Mouse (Mus musculus) stomach, postnatal 0 days (tissue): ENCODE measurements around the gene Tekt5. TPM values are rescaled to one million over a fixed set of nuclear protein-coding genes. Genes with fewer than 3 reads are reported as not detected.

Experiments used
- ATAC-seq: fragments of 200-750 bp; cut with Nextera tagmentation; 2 replicates; pipeline ENCODE4 v1.8.0; 2017; ENCODE audit not compliant: low FRiP score, low TSS enrichment
- DNase-seq: peaks from one replicate; pipeline ENCODE4 v3.0.0-alpha.2; 2016; ENCODE audit warnings: low spot score
- H3K27ac ChIP-seq: fragments of 300-500 bp; sonication (generic); replicated peaks from 2 replicates; pipeline ENCODE4 v1.5.1; 2014; ENCODE audit warnings: mild to moderate bottlenecking, control low read depth
- H3K27me3 ChIP-seq: fragments of 300-500 bp; sonication (generic); 2 replicates; pipeline ENCODE4 v1.6.1; 2014; ENCODE audit warnings: low read length; ENCODE audit not compliant: control insufficient read depth, insufficient read depth
- H3K36me3 ChIP-seq: fragments of 300-500 bp; sonication (generic); 2 replicates; pipeline ENCODE4 v1.6.1; 2014; ENCODE audit warnings: low read length, mixed read lengths; ENCODE audit not compliant: control insufficient read depth, insufficient read depth
- H3K4me1 ChIP-seq: fragments of 300-500 bp; sonication (generic); replicated peaks from 2 replicates; pipeline ENCODE4 v1.6.1; 2014; ENCODE audit warnings: antibody characterized with exemption; ENCODE audit not compliant: control insufficient read depth, insufficient read depth
- H3K4me2 ChIP-seq: fragments of 300-500 bp; sonication (generic); replicated peaks from 2 replicates; pipeline ENCODE4 v1.6.1; 2014; ENCODE audit warnings: low read depth, mild to moderate bottlenecking, control low read depth, moderate library complexity
- H3K4me3 ChIP-seq: fragments of 300-500 bp; sonication (generic); 2 replicates; pipeline ENCODE4 v1.5.1; 2014; ENCODE audit warnings: low read depth, low read length, control low read depth
- H3K9ac ChIP-seq: fragments of 300-500 bp; sonication (generic); 2 replicates; pipeline ENCODE4 v1.6.1; 2014; ENCODE audit warnings: mild to moderate bottlenecking, low read length, control low read depth, mixed read lengths
- H3K9me3 ChIP-seq: fragments of 300-500 bp; sonication (generic); 2 replicates; pipeline ENCODE4 v1.6.1; 2016; ENCODE audit warnings: low read length; ENCODE audit not compliant: control insufficient read depth
- CTCF ChIP-seq: IDR thresholded peaks from 2 replicates; pipeline ENCODE4 v1.5.1; 2016; ENCODE audit warnings: antibody characterized with exemption, low read depth, mild to moderate bottlenecking, moderate library complexity
- EP300 ChIP-seq: optimal IDR thresholded peaks from 2 replicates; pipeline ENCODE3; 2016; ENCODE audit warnings: antibody characterized with exemption
- WGBS: fragments of 180-500 bp; shearing (Covaris S2); extraction: QIAGEN DNeasy Blood & Tissue Kit; methylation state at CpG from one replicate; pipeline ENCODE4 v1.1.7; 2014; 5-methylcytosine and 5-hydroxymethylcytosine counted together
- polyA plus RNA-seq: library from polyadenylated mRNA; unstranded; fragments of >200 nt; fragmentation: Nextera tagmentation; extraction: Ambion mirVana; gene quantifications from 2 replicates; pipeline ENCODE4 v1.2.1, GENCODE M21; 2015

The Tekt5 gene
- polyA plus RNA-seq: 0.74 and 1.0 TPM in 2 replicates

GRCm38 (mm10) chr16:10394699-10395540, at the start of gene Tekt5:
Gene Tekt5, minus strand, starts transcription at chr16:10395490.
- peak; percentile 75 for TF ChIP-seq CTCF
- TF ChIP-seq EP300: no peak

GRCm38 (mm10) chr16:10443723-10444122, 48.4 kb upstream of the Tekt5 start:
- H3K4me3 ChIP-seq: no peak overlapping the region
- ATAC-seq: no peak
- H3K4me1 ChIP-seq: no peaks in the 10 kb centered on the region
- TF ChIP-seq EP300 (no peak), CTCF (no peak)
- H3K9ac ChIP-seq: no peak overlapping the region
- H3K27ac ChIP-seq: no peak overlapping the region
- no peak for DNase-seq
- no peaks in the 10 kb centered on the region for H3K9me3 ChIP-seq
- no peaks in the 10 kb centered on the region for H3K36me3 ChIP-seq
- H3K27me3 ChIP-seq: no peaks in the 10 kb centered on the region
- H3K4me2 ChIP-seq: no peak overlapping the region

More at GRCm38 (mm10) chr16:10394699-10395540, at the start of gene Tekt5:
- no peaks in the 10 kb centered on the region for H3K36me3 ChIP-seq
- WGBS: 7% methylated on average over 37 of the region's 37 CpGs
- 0 out of 2 replicates have a peak within 1 kb of the TSS, but pooled peaks have one; percentile 27 for H3K9ac ChIP-seq
- 0 out of 2 replicates have a peak, but pooled peaks cover 3% of the 10 kb centered on the region for H3K4me1 ChIP-seq
- ATAC-seq (peak; percentile 59; the same call in 1 of the 2 replicates), DNase-seq (peak; percentile 61)
- H3K9me3 ChIP-seq: no peaks in the 10 kb centered on the region
- H3K4me2 ChIP-seq: peak within 1 kb of the TSS; percentile 60
- 0 out of 2 replicates have a peak within 1 kb of the TSS, but pooled peaks have one; percentile 4 for H3K27ac ChIP-seq
- peak within 1 kb of the TSS; percentile 19 for H3K4me3 ChIP-seq
- no peaks in the 10 kb centered on the region for H3K27me3 ChIP-seq

GRCm38 (mm10) chr16:10441761-10442160, 46.5 kb upstream of the Tekt5 start:
- H3K27ac ChIP-seq: no peak overlapping the region
- 78% methylated on average over 4 of the region's 4 CpGs for WGBS
- ATAC-seq (no peak), DNase-seq (no peak)
- H3K4me3 ChIP-seq: no peak overlapping the region
- no peaks in the 10 kb centered on the region for H3K4me1 ChIP-seq
- H3K36me3 ChIP-seq: no peaks in the 10 kb centered on the region
- H3K4me2 ChIP-seq: no peak overlapping the region
- no peaks in the 10 kb centered on the region for H3K9me3 ChIP-seq
- H3K9ac ChIP-seq: no peak overlapping the region
- no peaks in the 10 kb centered on the region for H3K27me3 ChIP-seq
- TF ChIP-seq CTCF: no peak
- no peak for TF ChIP-seq EP300

- Histone ChIP-seq H3K27ac (no peak overlapping the region), H3K9me3 (no peaks in the 10 kb centered on the region), H3K36me3 (no peaks in the 10 kb centered on the region), H3K27me3 (no peaks in the 10 kb centered on the region), H3K4me2 (no peak overlapping the region), H3K4me1 (no peaks in the 10 kb centered on the region), H3K9ac (no peak overlapping the region), H3K4me3 (no peak overlapping the region)
- ATAC-seq (no peak), DNase-seq (no peak)
- 80% methylated on average over 6 of the region's 6 CpGs for WGBS
- TF ChIP-seq EP300 (no peak), CTCF (no peak)
These were observed 46.0 kb upstream of the Tekt5 start for GRCm38 (mm10) chr16:10441328-10441727.

- no peak for DNase-seq
- Histone ChIP-seq H3K4me1 (no peaks in the 10 kb centered on the region), H3K4me2 (no peak overlapping the region), H3K9ac (no peak overlapping the region), H3K27me3 (no peaks in the 10 kb centered on the region), H3K4me3 (no peak overlapping the region), H3K27ac (no peak overlapping the region), H3K9me3 (no peaks in the 10 kb centered on the region), H3K36me3 (no peaks in the 10 kb centered on the region)
- ATAC-seq: no peak
- TF ChIP-seq EP300 (no peak), CTCF (no peak)
- 72% methylated on average over 5 of the region's 5 CpGs for WGBS
These were observed 42.8 kb upstream of the Tekt5 start for GRCm38 (mm10) chr16:10438055-10438454.

- ATAC-seq (no peak), DNase-seq (no peak)
- Histone ChIP-seq H3K4me2 (no peak overlapping the region), H3K27ac (no peak overlapping the region), H3K4me3 (no peak overlapping the region), H3K36me3 (no peaks in the 10 kb centered on the region), H3K27me3 (no peaks in the 10 kb centered on the region), H3K9me3 (no peaks in the 10 kb centered on the region), H3K9ac (no peak overlapping the region), H3K4me1 (no peaks in the 10 kb centered on the region)
- TF ChIP-seq EP300 (no peak), CTCF (no peak)
- WGBS: 75% methylated on average over 6 of the region's 6 CpGs
These were observed 40.9 kb upstream of the Tekt5 start for GRCm38 (mm10) chr16:10436166-10436565.
